In the genomic region with DNA sequence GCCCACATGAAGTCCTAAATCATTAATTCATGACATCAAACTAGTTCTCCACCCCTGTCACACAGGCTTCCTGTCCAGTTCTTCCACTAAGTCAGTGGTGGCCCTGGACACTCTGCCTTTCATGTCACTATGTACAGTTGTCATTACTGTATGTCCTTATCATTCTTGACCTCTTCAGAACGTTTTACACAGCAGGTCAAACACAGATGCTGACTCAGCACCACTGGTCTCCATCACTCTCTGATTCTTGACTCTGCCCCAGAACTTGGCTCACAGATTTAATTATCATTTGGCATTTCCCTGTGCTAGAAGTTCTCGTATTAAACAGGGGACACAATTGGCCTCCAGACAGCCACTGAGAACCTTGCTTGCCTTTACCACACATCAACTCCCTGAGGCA, we compare ENCODE assay signal across 16 mouse cellular contexts.
"Had no signal": no experiment of that assay in that cellular context is flagged by ENCODE, and none has a peak within 500 bp of the region (broad histone marks: within the 10 kb centered on the region; RNA-seq: fewer than 3 reads in every experiment).

No protein-coding gene starts in this region.

- H3K4me2 ChIP-seq: neural tube, embryonic 13.5 days; neural tube, embryonic 15.5 days; stomach, embryonic 15.5 days had no signal

- H3K27ac ChIP-seq: neural tube, embryonic 13.5 days; neural tube, embryonic 15.5 days; stomach, embryonic 15.5 days; stomach, postnatal 0 days had no signal

- H3K4me3 ChIP-seq: neural tube, embryonic 13.5 days; neural tube, embryonic 15.5 days; stomach, embryonic 15.5 days had no signal

- H3K9me3 ChIP-seq: neural tube, embryonic 13.5 days; stomach, embryonic 15.5 days had no signal

- H3K27me3 ChIP-seq: neural tube, embryonic 13.5 days; neural tube, embryonic 15.5 days; stomach, embryonic 15.5 days had no signal

- H3K4me1 ChIP-seq: neural tube, embryonic 13.5 days; stomach, embryonic 15.5 days had no signal

- H3K9ac ChIP-seq: neural tube, embryonic 13.5 days; neural tube, embryonic 15.5 days; stomach, embryonic 15.5 days had no signal

- H3K36me3 ChIP-seq: neural tube, embryonic 13.5 days; neural tube, embryonic 15.5 days; stomach, embryonic 15.5 days had no signal

- DNase-seq: retina, postnatal 1 day; right cerebral cortex, adult 18-20 months; right cerebral cortex, postnatal 14 days; right cerebral cortex, postnatal 25 days; right cerebral cortex, postnatal 4 days; spleen, adult 18-20 months; thymus, adult 18-20 months; thymus, adult 2 months; thymus, postnatal 14 days; thymus, postnatal 25 days; thymus, postnatal 36 days; thymus, postnatal 4 days had no signal
